Mouse (Mus musculus) retina, adult 2 months (tissue): ENCODE data around the gene S1pr5.
"Not testable (repeated sequence)": the region's sequence is repeated elsewhere in the genome, so short reads cannot be mapped to it uniquely, and the experiment has no call there.

ENCODE experiments used
- DNase-seq: peaks from one replicate; pipeline ENCODE4 v3.0.0-alpha.2; 2012; ENCODE audit warnings: low read depth, low spot score

S1pr5 gene

GRCm38 (mm10) chr9:21237368-21238003 is 10.8 kb downstream of the S1pr5 start:
- DNase-seq: no peak

DNA sequence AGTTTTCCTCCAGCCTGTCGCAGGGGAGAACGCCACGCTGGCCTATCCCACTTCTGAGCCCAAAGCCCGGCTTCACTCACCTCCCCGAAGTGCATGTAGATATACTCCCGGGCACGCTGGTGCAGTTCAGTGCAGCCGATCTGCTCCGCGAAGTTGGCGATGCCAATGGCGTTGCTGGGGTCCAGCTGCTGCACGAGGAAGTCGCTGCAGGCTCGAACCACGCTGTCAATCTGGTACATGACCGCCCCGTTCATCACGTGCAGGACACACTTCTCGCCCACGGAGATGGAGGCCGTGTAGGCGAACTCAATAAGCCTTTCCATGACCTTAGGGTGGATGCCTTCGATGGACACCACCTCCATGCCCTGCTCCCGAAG is 11.3 kb downstream of the S1pr5 start:
- DNase-seq: no peak

DNA sequence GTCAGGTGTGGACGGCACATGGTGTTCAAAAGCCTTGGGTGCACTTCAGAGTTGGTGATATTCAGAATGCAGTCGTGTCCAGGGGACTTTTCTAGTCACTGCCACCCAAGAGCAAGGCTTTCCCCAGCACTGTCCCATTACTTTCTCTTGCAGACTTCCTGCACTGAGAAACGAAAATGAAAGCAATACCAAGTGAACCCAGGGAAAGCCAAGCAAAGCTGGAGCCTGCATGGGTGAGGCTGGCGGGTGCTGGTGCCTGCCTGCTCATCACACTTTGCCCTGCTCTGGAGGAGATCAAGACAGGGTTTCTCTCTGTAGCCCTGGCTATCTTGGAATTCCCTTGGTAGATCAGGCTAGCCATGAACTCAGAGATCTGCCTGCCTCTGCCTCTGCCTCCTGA is 12.9 kb downstream of the S1pr5 start:
- DNase-seq: no peak

DNA sequence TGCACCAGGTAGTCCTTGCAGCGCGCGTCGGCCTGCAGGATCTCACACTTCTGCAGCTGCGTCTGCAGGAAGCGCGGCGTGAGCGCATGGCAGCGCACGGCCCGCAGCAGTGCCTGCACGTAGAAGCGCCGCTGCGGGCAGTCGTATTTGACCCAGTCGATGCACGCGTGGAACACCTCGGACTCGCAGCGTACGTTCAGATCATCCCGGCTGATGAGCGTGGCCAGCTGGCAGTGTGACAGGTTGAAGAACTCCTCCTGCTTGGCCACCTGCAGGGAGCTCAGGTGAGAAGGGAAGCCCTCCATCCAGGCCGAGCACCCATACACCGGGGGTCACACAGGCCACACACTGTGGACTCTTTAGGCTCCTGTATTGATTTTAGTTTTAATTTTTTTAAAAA is 14.4 kb downstream of the S1pr5 start:
- no peak for DNase-seq

- no peak for DNase-seq
These were observed 14.9 kb downstream of the S1pr5 start for GRCm38 (mm10) chr9:21233366-21233765.

DNA sequence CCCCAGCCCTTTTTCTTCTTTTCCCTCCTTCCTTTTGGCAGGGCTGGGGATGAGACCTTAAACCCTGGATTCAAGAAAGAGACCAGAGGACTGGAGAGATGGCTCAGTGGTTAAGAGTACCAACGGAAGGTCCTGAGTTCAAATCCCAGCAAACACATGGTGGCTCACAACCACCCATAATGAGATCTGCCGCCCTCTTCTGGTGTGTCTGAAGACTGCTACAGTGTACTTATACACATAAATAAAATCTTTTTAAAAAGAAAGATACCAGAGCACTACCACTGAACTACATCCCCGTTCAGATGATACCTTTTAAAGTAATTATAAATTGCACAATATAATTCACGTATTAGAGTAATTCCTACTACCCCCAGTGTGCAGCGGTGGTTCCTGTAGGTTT is 15.4 kb downstream of the S1pr5 start:
- DNase-seq: no peak

GRCm38 (mm10) chr9:21231551-21231950 is 16.7 kb downstream of the S1pr5 start:
- DNase-seq: no peak

GRCm38 (mm10) chr9:21227342-21227741 is 20.9 kb downstream of the S1pr5 start:
- DNase-seq: no peak

DNA sequence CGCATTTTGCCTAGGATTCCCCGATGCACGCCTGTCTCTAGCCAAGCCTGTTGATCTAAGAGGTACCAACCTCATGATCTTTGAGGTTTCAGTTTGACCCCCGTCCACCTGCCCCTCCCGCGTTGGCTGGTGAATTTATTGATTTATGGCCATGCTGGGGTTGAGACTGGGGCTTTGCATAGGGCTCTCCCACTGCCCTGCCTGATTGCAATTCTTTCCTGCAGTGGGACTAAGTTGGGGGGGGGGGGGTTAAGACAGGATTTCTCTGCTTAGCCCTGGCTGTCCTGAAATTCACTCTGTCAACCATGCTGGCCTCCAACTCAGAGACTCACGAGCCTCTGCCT is 22.9 kb downstream of the S1pr5 start:
- DNase-seq: no peak

GRCm38 (mm10) chr9:21224576-21225414 is 23.4 kb downstream of the S1pr5 start:
- DNase-seq: no peak

DNA sequence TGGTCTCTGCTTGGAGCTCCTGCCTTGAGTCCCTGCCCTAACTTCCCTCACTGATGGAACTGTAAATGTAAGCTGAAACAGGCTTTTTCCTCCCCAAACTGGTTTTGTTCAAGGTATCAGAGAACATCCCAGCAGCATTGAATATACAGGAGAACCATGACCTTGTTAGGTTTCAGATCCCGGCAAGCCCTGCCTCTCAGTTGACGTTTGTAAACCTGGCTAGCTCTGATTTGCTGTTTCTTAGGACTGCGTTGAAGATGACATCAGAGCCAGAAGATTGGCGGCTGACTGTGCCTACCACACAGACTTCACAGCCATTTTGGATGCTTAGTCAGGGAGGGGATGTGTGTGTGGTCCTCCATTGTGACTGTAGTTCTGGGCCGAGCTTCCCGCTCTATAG is 24.3 kb downstream of the S1pr5 start:
- DNase-seq: no peak

- DNase-seq: not testable (repeated sequence)
These were observed 24.8 kb downstream of the S1pr5 start for GRCm38 (mm10) chr9:21223490-21223889.

DNA sequence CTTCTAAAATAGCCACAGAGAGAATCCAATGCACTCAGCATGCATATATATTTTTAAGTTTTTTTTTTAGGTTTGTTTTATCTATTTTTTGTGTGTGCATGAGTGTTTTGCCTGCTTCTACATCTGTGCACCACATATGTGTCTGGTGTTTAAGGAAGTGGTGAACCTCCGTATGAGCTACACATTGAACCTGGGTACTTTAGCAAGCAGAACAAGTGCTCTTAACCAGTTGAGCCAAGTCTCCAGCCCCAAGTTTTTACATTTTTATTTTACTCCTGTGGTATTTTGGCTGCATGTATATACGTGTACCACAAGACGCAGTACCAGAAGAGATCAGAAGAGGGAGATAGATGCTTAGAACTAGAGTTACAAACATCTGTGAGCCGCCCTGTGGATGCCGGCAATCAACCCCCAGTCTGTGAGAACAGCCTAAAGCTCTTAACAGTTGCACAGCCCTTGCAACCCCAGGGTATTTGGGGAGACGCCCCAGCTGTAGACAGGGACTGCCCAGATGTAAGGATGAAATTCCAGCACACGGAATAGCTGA is 26.8 kb downstream of the S1pr5 start:
- DNase-seq: no peak

GRCm38 (mm10) chr9:21220490-21221382 is 27.5 kb downstream of the S1pr5 start:
- DNase-seq: peak; percentile 80

GRCm38 (mm10) chr9:21219820-21220219 is 28.4 kb downstream of the S1pr5 start:
- DNase-seq: no peak

DNA sequence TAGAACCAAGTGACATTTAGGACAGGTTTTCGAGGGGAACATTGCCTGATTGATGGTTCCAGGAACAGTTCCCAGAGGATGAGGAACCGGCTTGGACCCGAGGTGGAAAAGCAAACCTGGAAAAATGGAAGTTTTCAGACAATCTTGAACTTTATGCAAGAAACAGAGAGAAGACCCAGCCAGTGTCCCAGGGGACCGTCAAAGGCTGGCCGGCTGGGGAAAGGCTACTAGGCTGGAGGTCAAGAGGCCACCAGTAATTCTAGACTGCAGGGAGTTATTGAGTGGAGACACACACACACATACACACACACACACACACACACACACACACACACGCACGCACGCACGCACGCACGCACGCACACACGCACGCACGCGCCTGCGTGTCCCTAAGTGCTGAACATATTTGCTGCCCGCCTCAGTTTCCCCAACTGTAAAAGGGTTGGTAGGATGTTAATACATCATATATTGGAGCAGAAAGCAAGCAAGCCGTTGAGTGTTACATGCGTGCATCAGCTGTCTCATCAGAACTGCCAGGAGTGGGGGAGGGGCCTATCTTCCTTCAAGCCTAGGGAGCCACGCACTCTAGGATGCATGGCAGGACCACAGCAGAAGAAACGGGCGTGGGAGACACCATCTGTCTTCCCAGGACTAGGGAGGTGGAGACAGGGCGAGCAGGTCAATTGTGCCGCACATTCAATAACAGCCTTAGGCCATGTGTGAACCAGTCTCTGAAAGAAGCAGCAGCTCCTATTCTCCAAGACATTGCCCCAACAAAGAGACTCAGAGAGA is 32.0 kb downstream of the S1pr5 start:
- DNase-seq: no peak

DNA sequence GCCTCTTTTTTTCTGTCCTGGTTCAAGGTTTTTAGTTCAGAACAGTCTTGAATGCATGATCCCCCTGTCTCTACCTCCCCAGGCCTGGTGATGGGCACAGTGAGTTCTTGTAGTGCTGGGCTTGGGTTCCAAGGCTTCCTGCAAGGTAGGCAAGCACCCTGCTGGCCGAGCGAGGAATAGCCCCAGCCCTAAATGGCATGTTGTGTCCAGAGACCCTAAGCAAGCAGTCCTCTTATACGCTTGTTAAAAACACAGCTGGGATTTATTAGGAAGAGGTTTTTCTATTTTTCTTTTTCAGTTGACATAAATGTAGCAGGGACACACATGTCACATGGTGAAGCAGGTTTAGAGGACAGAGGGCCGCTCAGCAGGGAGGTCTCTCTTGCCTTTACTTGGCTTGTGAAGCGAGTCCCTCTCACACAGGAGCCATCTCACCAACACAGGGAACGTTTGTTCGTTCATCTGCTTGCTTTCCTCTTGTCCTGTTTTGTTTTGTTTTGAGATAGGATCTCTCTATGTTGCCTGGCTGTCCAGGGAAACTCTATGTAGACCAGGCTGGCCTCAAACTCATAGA is 34.5 kb downstream of the S1pr5 start:
- no peak for DNase-seq

DNA sequence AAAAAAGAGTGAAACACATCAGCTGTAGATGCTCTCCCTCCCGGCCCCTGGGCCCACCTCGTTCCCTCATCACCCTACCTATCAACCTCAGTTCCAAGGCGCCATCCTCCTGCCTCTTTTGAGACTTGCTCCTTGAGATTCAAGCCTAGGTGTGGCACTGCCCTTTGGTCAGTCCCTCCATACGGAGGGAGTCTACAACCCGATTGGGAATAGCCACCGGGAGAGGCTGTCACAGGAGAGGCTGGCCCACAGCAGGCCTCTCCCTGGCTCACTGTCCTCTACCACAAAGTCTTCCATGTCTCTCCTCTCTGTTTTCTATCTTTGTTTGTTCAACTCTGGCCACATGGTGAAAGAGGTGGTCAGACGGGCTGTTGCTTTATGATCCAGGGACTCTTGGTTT is 36.6 kb downstream of the S1pr5 start:
- DNase-seq: no peak

DNA sequence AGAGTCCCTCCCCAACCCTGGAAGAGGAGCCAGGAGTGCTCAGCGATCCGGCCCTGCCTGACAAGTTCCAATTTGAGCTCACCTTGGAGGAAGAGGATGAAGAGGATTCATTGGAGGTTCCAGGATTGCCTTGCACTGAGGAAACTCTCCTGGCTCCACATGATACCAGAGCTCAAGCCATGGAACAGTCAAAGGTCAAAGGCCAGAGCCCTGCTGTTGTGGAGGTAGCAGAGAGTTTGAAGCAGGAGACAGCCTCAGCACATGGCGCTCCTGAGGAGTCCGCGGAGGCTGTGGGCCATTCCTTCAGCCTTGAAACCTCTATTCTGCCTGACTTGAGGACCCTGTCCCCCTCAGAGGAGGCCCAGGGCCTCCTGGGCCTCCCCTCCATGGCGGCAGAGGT is 37.4 kb downstream of the S1pr5 start:
- no peak for DNase-seq

GRCm38 (mm10) chr9:21208626-21209025 is 39.6 kb downstream of the S1pr5 start:
- no peak for DNase-seq

- no peak for DNase-seq
These were observed 41.4 kb downstream of the S1pr5 start for GRCm38 (mm10) chr9:21206848-21207247.
